Mouse (Mus musculus) C2C12 (cell line): ENCODE measurements around the gene Nsd2.

ENCODE experiments used
- CEBPB ChIP-seq: IDR thresholded peaks from one replicate; pipeline ENCODE4 v1.6.1; 2011; ENCODE audit warnings: low read depth, mild to moderate bottlenecking, control low read depth, moderate library complexity
- CTCF ChIP-seq: IDR thresholded peaks from one replicate; pipeline ENCODE4 v1.5.1; 2011; ENCODE audit not compliant: control insufficient read depth, insufficient read depth, insufficient read length
- FOSL1 ChIP-seq: IDR thresholded peaks from one replicate; pipeline ENCODE4 v1.8.0; 2011; ENCODE audit warnings: mild to moderate bottlenecking, low read length; ENCODE audit not compliant: poor library complexity, insufficient read depth, severe bottlenecking
- MAX ChIP-seq: IDR thresholded peaks from one replicate; pipeline ENCODE4 v1.6.1; 2011; ENCODE audit warnings: mild to moderate bottlenecking, control low read depth
- MYOD1 ChIP-seq: IDR thresholded peaks from one replicate; pipeline ENCODE4 v1.6.1; 2011; ENCODE audit warnings: low read depth; ENCODE audit not compliant: control insufficient read depth, insufficient read length
- MYOG ChIP-seq: IDR thresholded peaks from one replicate; pipeline ENCODE4 v1.6.1; 2011; ENCODE audit not compliant: control insufficient read depth, insufficient read length; ENCODE audit errors: extremely low read depth
- USF1 ChIP-seq: IDR thresholded peaks from one replicate; pipeline ENCODE4 v1.6.1; 2011; ENCODE audit warnings: low read depth, mild to moderate bottlenecking, control low read depth, moderate library complexity

DNA sequence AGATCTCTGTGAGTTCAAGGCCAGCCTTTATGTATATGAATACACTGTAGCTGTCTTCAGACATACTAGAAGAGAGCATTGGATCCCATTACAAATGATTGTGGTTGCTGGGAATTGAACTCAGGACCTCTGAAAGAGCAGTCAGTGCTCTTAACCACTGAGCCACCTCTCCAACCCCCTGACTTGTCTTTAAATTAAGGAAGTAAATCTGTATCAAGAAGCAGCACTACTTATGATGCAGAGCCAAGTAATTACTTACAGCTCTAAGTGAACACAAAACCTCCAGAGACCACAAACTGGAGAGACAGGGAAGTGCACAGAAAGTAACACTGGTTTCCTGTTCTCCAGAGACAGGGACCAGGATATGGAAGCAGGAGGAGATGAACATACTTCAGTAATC, 43.3 kb upstream of the Nsd2 start:
- TF ChIP-seq CTCF (no peak), USF1 (no peak), MAX (no peak), CEBPB (no peak), MYOG (no peak), MYOD1 (no peak), FOSL1 (no peak)
